Mouse (Mus musculus): ENCODE measurements around the gene Zfp605. TPM values are rescaled to one million over a fixed set of nuclear protein-coding genes. Genes with fewer than 3 reads are reported as not detected.
"Not testable (repeated sequence)": the region's sequence is repeated elsewhere in the genome, so short reads cannot be mapped to it uniquely, and the experiment has no call there.

Gene Zfp605
- polyA plus RNA-seq (2015; fragmentation: Nextera tagmentation; extraction: Ambion mirVana): 2.4 and 3.3 TPM in 2 replicates

- Histone ChIP-seq H3K4me1 (peaks cover 17% of the 10 kb centered on the region), H3K4me2 (peak within 1 kb of the TSS; percentile 73), H3K4me3 (peak within 1 kb of the TSS; percentile 95), H3K36me3 (peaks cover 43% of the 10 kb centered on the region), H3K27me3 (replicated peaks) (no peaks in the 10 kb centered on the region), H3K27ac (replicated peaks) (peak within 1 kb of the TSS; percentile 90), H3K9me3 (no peaks in the 10 kb centered on the region), H3K9ac (peak within 1 kb of the TSS; percentile 74)
- WGBS: under 1% methylated on average over 12 of the region's 12 CpGs
- ATAC-seq (ENCODE audit: extremely low read depth, insufficient number of reproducible peaks, low FRiP score, low TSS enrichment): peak; percentile 14; the same call in 1 of the 2 replicates
Measured at GRCm38 (mm10) chr5:110109991-110110441, at the start of gene Zfp605. Gene Zfp605 (plus strand): TSS chr5:110110092.

DNA sequence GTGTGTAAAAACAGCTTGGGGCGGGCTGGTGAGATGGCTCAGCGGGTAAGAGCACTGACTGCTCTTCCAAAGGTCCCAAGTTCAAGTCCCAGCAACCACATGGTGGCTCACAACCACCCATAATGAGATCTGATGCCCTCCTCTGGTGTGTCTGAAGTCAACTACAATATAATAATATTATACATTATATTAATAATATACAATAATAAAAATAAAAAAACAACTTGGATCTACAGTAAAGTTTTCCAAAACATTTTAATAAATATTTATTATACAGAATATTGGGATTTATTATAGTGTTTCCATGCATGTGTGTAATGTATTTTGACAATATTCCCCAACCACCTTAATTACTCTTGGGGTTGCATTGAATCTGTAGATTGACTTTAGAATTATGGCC lies 37.5 kb upstream of the Zfp605 start, which contains the start of gene Gm17655:
TSS of gene Gm17655 (minus strand) at position 101 of the 400 bp plus-strand sequence.
- not testable (repeated sequence) for H3K27me3 ChIP-seq (replicated peaks); H3K9ac ChIP-seq; H3K36me3 ChIP-seq; H3K4me2 ChIP-seq; H3K4me1 ChIP-seq; ATAC-seq (ENCODE audit: extremely low read depth, insufficient number of reproducible peaks, low FRiP score, low TSS enrichment); H3K27ac ChIP-seq (replicated peaks); H3K4me3 ChIP-seq
- 64% methylated on average over 2 of the region's 2 CpGs for WGBS
- peaks cover 40% of the 10 kb centered on the region for H3K9me3 ChIP-seq

- Histone ChIP-seq H3K36me3 (peaks cover 8% of the 10 kb centered on the region; the same call in 1 of the 2 replicates), H3K9ac (no peak overlapping the region), H3K27me3 (replicated peaks) (no peaks in the 10 kb centered on the region), H3K4me3 (no peak overlapping the region), H3K9me3 (peaks cover 35% of the 10 kb centered on the region), H3K4me2 (no peak overlapping the region), H3K27ac (replicated peaks) (no peak overlapping the region), H3K4me1 (no peaks in the 10 kb centered on the region)
- 67% methylated on average over 4 of the region's 4 CpGs for WGBS
- ATAC-seq (ENCODE audit: extremely low read depth, insufficient number of reproducible peaks, low FRiP score, low TSS enrichment): no peak
Measured at GRCm38 (mm10) chr5:110082961-110083360, 26.9 kb upstream of the Zfp605 start.

DNA sequence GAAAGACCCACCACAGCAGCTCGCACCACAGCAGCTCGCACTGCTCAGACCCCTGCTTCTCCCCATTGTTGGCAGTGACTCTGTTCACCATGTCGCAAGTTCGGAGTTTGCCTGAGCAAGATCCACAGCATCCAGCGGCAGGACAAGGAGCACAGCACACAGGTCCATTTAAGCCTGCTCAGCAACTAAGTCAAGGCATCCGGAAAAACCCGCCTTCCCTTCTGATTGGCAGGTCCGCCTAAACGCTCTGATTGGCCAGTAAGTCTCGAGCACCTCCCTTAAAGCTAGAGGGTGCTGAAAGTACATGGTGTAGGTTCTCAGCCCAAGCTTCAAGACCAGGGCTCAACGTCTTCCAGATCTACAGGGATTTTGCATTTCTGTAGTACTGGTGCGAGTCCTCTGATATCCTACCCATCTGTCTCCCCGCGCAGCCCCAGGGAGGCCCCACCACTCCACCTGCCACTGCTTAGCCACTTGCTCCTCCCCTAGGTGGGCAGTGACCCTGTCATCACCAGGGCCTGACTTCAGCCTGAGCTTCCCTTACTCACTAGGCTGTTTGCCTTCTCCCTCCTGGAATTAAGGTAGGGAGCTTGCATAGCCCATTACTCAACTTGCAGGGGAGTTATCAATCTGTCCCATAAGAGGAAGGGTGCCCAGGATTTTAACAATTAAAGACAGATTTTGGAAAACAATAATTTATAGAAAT lies 23.6 kb upstream of the Zfp605 start:
- H3K9me3 ChIP-seq: peaks cover 7% of the 10 kb centered on the region
- no peaks in the 10 kb centered on the region for H3K36me3 ChIP-seq
- peak overlapping the region; percentile 42 for H3K4me2 ChIP-seq
- 20% methylated on average over 14 of the region's 14 CpGs for WGBS
- no peak overlapping the region for H3K4me3 ChIP-seq
- H3K4me1 ChIP-seq: no peaks in the 10 kb centered on the region
- H3K27ac ChIP-seq (replicated peaks): no peak overlapping the region
- no peak overlapping the region for H3K9ac ChIP-seq
- H3K27me3 ChIP-seq (replicated peaks): no peaks in the 10 kb centered on the region
- ATAC-seq (ENCODE audit: extremely low read depth, insufficient number of reproducible peaks, low FRiP score, low TSS enrichment): no peak

DNA sequence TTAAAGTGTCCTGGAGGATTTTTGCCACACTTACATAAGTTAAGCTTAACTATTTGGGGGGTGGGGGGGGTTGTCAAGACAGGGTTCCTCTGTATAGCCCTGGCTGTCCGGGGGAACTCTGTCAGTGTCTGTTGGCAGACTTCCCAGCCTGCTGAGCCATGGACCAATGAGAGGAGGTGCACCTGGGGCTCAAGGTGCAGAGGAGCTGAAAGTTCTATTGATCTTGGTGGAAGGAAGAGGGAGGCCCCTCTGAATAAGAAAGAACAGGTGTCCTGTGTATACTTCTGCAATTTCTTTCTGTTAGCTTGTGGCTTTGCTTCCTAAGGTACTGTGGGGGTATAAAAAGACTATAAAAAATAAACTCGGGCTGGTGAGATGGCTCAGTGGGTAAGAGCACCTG lies 18.3 kb upstream of the Zfp605 start:
- Histone ChIP-seq H3K36me3 (no peaks in the 10 kb centered on the region), H3K4me3 (no peak overlapping the region), H3K9me3 (no peaks in the 10 kb centered on the region), H3K27me3 (replicated peaks) (no peaks in the 10 kb centered on the region), H3K4me1 (peaks cover 9% of the 10 kb centered on the region; the same call in 1 of the 2 replicates), H3K27ac (replicated peaks) (no peak overlapping the region), H3K9ac (no peak overlapping the region), H3K4me2 (no peak overlapping the region)
- 62% methylated on average over 2 of the region's 2 CpGs for WGBS
- no peak for ATAC-seq (ENCODE audit: extremely low read depth, insufficient number of reproducible peaks, low FRiP score, low TSS enrichment)

DNA sequence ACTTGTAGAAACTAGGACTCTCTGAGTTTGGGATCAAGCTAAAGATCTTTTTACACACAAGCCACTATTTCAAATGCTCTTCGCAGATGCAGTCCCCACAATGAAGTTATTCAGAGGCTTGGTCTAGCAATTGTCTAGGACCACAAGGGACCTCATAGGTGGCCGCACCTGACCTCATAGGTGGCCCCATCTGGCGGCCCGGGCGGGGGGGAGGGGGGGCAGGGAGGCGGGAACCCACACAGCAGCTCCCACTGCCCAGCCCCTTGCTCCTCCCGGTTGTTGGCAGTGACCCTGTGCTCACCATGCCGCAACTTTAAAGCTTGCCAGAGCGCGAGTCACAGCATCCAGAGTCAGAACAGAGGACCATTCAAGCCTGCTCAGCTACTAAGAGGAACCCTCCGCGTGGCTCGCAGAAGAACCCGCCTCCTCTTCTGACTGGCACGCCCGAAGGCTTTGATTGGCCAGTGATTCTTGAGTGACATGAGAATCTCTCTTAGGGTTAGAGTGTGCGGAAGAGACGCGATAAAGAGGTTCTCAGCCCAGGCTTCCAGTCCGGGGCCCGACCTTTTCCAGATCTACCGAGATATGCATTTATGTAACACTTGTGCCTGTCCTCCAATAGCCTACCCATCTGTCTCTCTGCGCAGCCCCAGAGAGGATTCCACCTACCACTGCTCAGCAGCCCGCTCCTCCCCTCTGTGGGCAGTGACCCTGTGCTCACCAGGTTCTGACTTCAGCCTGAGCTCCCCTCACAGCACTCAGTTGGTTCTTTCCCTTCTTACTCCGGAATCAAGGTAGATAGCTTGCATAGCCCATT lies 15.7 kb upstream of the Zfp605 start, which contains the start of gene Gm35315:
TSS of gene Gm35315 (minus strand) at position 391 of the 817 bp plus-strand sequence.
- Histone ChIP-seq H3K9me3 (no peaks in the 10 kb centered on the region), H3K4me1 (peaks cover 9% of the 10 kb centered on the region; the same call in 1 of the 2 replicates), H3K27ac (replicated peaks) (peak within 1 kb of the TSS; percentile 40; the same call in 1 of the 2 replicates), H3K4me2 (peak within 1 kb of the TSS; percentile 80), H3K4me3 (peak within 1 kb of the TSS; percentile 59), H3K27me3 (replicated peaks) (peaks cover 8% of the 10 kb centered on the region; the same call in 1 of the 2 replicates), H3K36me3 (no peaks in the 10 kb centered on the region), H3K9ac (peak within 1 kb of the TSS; percentile 79)
- under 1% methylated on average over 24 of the region's 25 CpGs for WGBS
- ATAC-seq (ENCODE audit: extremely low read depth, insufficient number of reproducible peaks, low FRiP score, low TSS enrichment): peak; percentile 91

GRCm38 (mm10) chr5:110094847-110095213 lies 15.1 kb upstream of the Zfp605 start:
- no peaks in the 10 kb centered on the region for H3K36me3 ChIP-seq
- peak overlapping the region; percentile 79 for H3K9ac ChIP-seq
- 9% methylated on average over 4 of the region's 4 CpGs for WGBS
- H3K4me3 ChIP-seq: peak overlapping the region; percentile 59
- peak overlapping the region; percentile 40; the same call in 1 of the 2 replicates for H3K27ac ChIP-seq (replicated peaks)
- H3K4me1 ChIP-seq: peaks cover 9% of the 10 kb centered on the region; the same call in 1 of the 2 replicates
- peak overlapping the region; percentile 80 for H3K4me2 ChIP-seq
- H3K27me3 ChIP-seq (replicated peaks): peaks cover 11% of the 10 kb centered on the region; the same call in 1 of the 2 replicates
- H3K9me3 ChIP-seq: no peaks in the 10 kb centered on the region
- no peak for ATAC-seq (ENCODE audit: extremely low read depth, insufficient number of reproducible peaks, low FRiP score, low TSS enrichment)

GRCm38 (mm10) chr5:110098991-110099477 lies 10.9 kb upstream of the Zfp605 start:
- WGBS: 67% methylated on average over 1 of the region's 1 CpGs
- no peaks in the 10 kb centered on the region for H3K9me3 ChIP-seq

GRCm38 (mm10) chr5:110099656-110100580 lies 10.0 kb upstream of the Zfp605 start, which contains the start of gene Plcxd1:
Gene Plcxd1 (plus strand): TSS chr5:110099969.
- H3K4me2 ChIP-seq: peak within 1 kb of the TSS; percentile 84
- H3K9me3 ChIP-seq: no peaks in the 10 kb centered on the region
- 8% methylated on average over 25 of the region's 25 CpGs for WGBS
- peaks cover 27% of the 10 kb centered on the region for H3K36me3 ChIP-seq
- H3K4me1 ChIP-seq: peaks cover 28% of the 10 kb centered on the region
- H3K27ac ChIP-seq (replicated peaks): no peak within 1 kb of the TSS
- 0 out of 2 replicates have a peak, but pooled peaks have one; percentile 29 for ATAC-seq (ENCODE audit: extremely low read depth, insufficient number of reproducible peaks, low FRiP score, low TSS enrichment)
- peak within 1 kb of the TSS; percentile 44 for H3K4me3 ChIP-seq
- peaks cover 29% of the 10 kb centered on the region for H3K27me3 ChIP-seq (replicated peaks)
- H3K9ac ChIP-seq: 0 out of 2 replicates have a peak within 1 kb of the TSS, but pooled peaks have one; percentile 67

More at GRCm38 (mm10) chr5:110098991-110099477, 10.9 kb upstream of the Zfp605 start:
- H3K27me3 ChIP-seq (replicated peaks): peaks cover 29% of the 10 kb centered on the region
- no peak overlapping the region for H3K9ac ChIP-seq
- H3K36me3 ChIP-seq: peaks cover 18% of the 10 kb centered on the region
- no peak overlapping the region for H3K4me3 ChIP-seq
- peaks cover 33% of the 10 kb centered on the region for H3K4me1 ChIP-seq
- no peak overlapping the region for H3K4me2 ChIP-seq
- no peak for ATAC-seq (ENCODE audit: extremely low read depth, insufficient number of reproducible peaks, low FRiP score, low TSS enrichment)
- no peak overlapping the region for H3K27ac ChIP-seq (replicated peaks)

DNA sequence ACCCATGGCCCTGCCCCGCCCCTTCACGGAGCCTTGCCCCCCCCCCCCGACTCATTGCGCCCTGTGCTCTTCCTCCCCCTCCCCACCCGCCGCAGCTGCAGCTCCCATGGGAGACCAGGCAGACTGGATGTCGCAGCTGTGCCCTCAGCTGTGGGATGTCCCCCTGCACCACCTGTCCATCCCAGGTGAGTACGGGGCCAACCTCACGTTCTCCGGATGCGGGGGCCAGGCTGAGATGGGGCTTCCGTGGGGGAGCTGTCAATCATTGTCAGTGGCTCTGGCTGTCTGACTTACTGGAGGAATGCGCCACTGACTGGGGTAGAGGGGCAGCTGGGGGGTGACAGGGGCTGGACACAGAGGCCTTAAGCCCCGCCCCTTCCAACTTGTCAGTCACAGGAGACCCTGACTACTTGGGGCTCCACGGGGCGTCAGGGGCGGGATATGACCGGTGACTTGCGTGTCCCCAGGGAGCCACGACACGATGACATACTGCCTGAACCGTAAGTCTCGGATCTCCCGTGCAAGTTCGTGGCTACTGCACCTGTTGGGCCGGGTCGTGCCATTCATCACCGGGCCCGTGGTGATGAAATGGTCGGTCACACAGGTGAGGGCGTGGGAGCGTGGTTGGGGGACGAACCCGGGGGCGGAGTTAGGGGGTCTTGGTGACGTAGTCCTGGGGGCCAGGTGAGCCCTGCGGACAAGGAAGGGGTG lies 8.8 kb upstream of the Zfp605 start:
- Histone ChIP-seq H3K4me1 (peaks cover 25% of the 10 kb centered on the region), H3K27ac (replicated peaks) (no peak overlapping the region), H3K27me3 (replicated peaks) (peaks cover 29% of the 10 kb centered on the region), H3K36me3 (peaks cover 39% of the 10 kb centered on the region), H3K4me2 (peak overlapping the region; percentile 84), H3K9ac (peak overlapping the region; percentile 67), H3K4me3 (peak overlapping the region; percentile 44), H3K9me3 (no peaks in the 10 kb centered on the region)
- no peak; the same call in 1 of the 2 replicates for ATAC-seq (ENCODE audit: extremely low read depth, insufficient number of reproducible peaks, low FRiP score, low TSS enrichment)
- 3% methylated on average over 36 of the region's 37 CpGs for WGBS

Measured in heart, embryonic 13.5 days (tissue).